19 mouse cellular contexts compared by ENCODE assay signal in genomic region chr1:127668161-127668560, GRCm38 (mm10). TPM values are rescaled to one million over a fixed set of nuclear protein-coding genes. Genes with fewer than 3 reads are reported as not detected.
DNase-seq lines count a peak whose midpoint lies in the region; ATAC-seq lines count a peak whose summit lies in the region.
"Had no signal": no experiment of that assay in that cellular context is flagged by ENCODE, and none has a peak within 500 bp of the region (broad histone marks: within the 10 kb centered on the region; RNA-seq: fewer than 3 reads in every experiment).

No protein-coding gene starts in this region.

- no peak overlapping the region for H3K4me2 ChIP-seq in hindbrain, embryonic 13.5 days
- H3K4me2 ChIP-seq in midbrain, embryonic 14.5 days (ENCODE audit: low read length), result 0 out of 2 replicates have a peak overlapping the region, but pooled peaks have one; percentile 3

- DNase-seq in cerebellum, adult 11 months, result no peak
- no peak for DNase-seq in hindbrain, embryonic 10.5 days (ENCODE audit: low spot score)
- DNase-seq in cerebellum, adult 9-11 months, result peak; percentile 55
- peak; percentile 53 for DNase-seq in midbrain, embryonic 14.5 days
- DNase-seq in gastrocnemius, postnatal 36 days, result no peak
- DNase-seq: adrenal gland, postnatal 36 days; gastrocnemius, postnatal 10 days; heart, adult 2 months; kidney, adult 2 months; kidney, postnatal 36 days; liver, postnatal 0 days; lung, postnatal 36 days; right cerebral cortex, postnatal 4 days; thymus, postnatal 36 days had no signal

- H3K4me3 ChIP-seq in hindbrain, embryonic 13.5 days, result no peak overlapping the region
- no peak overlapping the region for H3K4me3 ChIP-seq in hindbrain, embryonic 10.5 days
- no peak overlapping the region for H3K4me3 ChIP-seq in midbrain, embryonic 14.5 days (replicated peaks; ENCODE audit: low read depth, low read length)
- H3K4me3 ChIP-seq: heart, adult 2 months had no signal

- peaks cover 16% of the 10 kb centered on the region for H3K4me1 ChIP-seq in hindbrain, embryonic 13.5 days (replicated peaks)
- H3K4me1 ChIP-seq in hindbrain, embryonic 10.5 days (replicated peaks), result peaks cover 6% of the 10 kb centered on the region; the same call in 1 of the 2 replicates
- peaks cover 12% of the 10 kb centered on the region for H3K4me1 ChIP-seq in midbrain, embryonic 14.5 days (ENCODE audit: control insufficient read depth, insufficient read depth, low read length)

- peaks cover 5% of the 10 kb centered on the region; the same call in 1 of the 2 replicates for H3K36me3 ChIP-seq in hindbrain, embryonic 13.5 days
- no peaks in the 10 kb centered on the region for H3K36me3 ChIP-seq in hindbrain, embryonic 10.5 days
- peaks cover 3% of the 10 kb centered on the region; the same call in 1 of the 2 replicates for H3K36me3 ChIP-seq in midbrain, embryonic 14.5 days (ENCODE audit: control insufficient read depth, insufficient read depth, low read length)
- H3K36me3 ChIP-seq: G1E had no signal

- peaks cover 7% of the 10 kb centered on the region; the same call in 1 of the 2 replicates for H3K27me3 ChIP-seq in hindbrain, embryonic 13.5 days
- H3K27me3 ChIP-seq in hindbrain, embryonic 10.5 days (ENCODE audit: insufficient read depth, poor library complexity, severe bottlenecking), result peaks cover 4% of the 10 kb centered on the region
- no peaks in the 10 kb centered on the region for H3K27me3 ChIP-seq in midbrain, embryonic 14.5 days (ENCODE audit: control insufficient read depth, insufficient read depth, low read length)

- WGBS in hindbrain, embryonic 13.5 days, result 61% methylated on average over 3 of the region's 3 CpGs
- 86% methylated on average over 3 of the region's 3 CpGs for WGBS in hindbrain, embryonic 10.5 days
- WGBS in midbrain, embryonic 14.5 days, result 45% methylated on average over 3 of the region's 3 CpGs

- no peak overlapping the region for H3K9ac ChIP-seq in hindbrain, embryonic 13.5 days
- H3K9ac ChIP-seq in midbrain, embryonic 14.5 days (replicated peaks; ENCODE audit: low read length), result no peak overlapping the region
- H3K9ac ChIP-seq: liver, postnatal 0 days had no signal

- peak; percentile 78 for ATAC-seq in cerebellum, adult (ENCODE audit: insufficient number of reproducible peaks, low FRiP score, low TSS enrichment)
- ATAC-seq in hindbrain, embryonic 13.5 days (ENCODE audit: low FRiP score), result no peak
- ATAC-seq in midbrain, embryonic 14.5 days (ENCODE audit: low FRiP score, low TSS enrichment), result no peak
- ATAC-seq in megakaryocyte progenitor cell, adult 5-6 weeks (replicated peaks; ENCODE audit: poor library complexity), result no peak
- ATAC-seq: CD4-positive, CD25-positive, alpha-beta regulatory T cell, adult 4 months; liver, postnatal 0 days had no signal

- intact Hi-C loops in gastrocnemius, postnatal 36 days (cut with DNase I), result no loop called here

- H3K9me3 ChIP-seq in hindbrain, embryonic 13.5 days, result no peaks in the 10 kb centered on the region
- peaks cover 5% of the 10 kb centered on the region; the same call in 1 of the 2 replicates for H3K9me3 ChIP-seq in hindbrain, embryonic 10.5 days
- 0 out of 2 replicates have a peak, but pooled peaks cover 6% of the 10 kb centered on the region for H3K9me3 ChIP-seq in midbrain, embryonic 14.5 days (ENCODE audit: control insufficient read depth, low read length)

- H3K27ac ChIP-seq in hindbrain, embryonic 13.5 days, result peak overlapping the region; percentile 59; the same call in 1 of the 2 replicates
- H3K27ac ChIP-seq in hindbrain, embryonic 10.5 days, result no peak overlapping the region
- peak overlapping the region; percentile 62 for H3K27ac ChIP-seq in midbrain, embryonic 14.5 days (replicated peaks; ENCODE audit: low read depth, low read length)
- H3K27ac ChIP-seq: heart, adult 2 months had no signal

RNA-seq across cellular contexts. Expression of gene Tmem163, which starts 11.2 kb away (rescaled TPM):
- 47.5 and 52.6 TPM in 2 replicates for polyA plus RNA-seq in hindbrain, embryonic 13.5 days (2015; fragmentation: Nextera tagmentation; extraction: Ambion mirVana)
- polyA plus RNA-seq in hindbrain, embryonic 10.5 days (2016; fragmentation: Nextera tagmentation; extraction: Ambion mirVana), result 12.4 and 28.8 TPM in 2 replicates
- polyA plus RNA-seq in midbrain, embryonic 14.5 days (2014; fragmentation: Nextera tagmentation; extraction: Ambion mirVana), result 64.0 and 64.8 TPM in 2 replicates
- total RNA-seq in megakaryocyte progenitor cell, adult 5-6 weeks (2015), result not detected in 2 replicates
- not detected in 2 replicates for total RNA-seq in megakaryocyte progenitor cell, adult 5-6 weeks (2017)
- not detected for total RNA-seq in gastrocnemius, postnatal 36 days (2021)
- polyA plus RNA-seq: G1E had no signal

Comparison
In these comparisons a context has a peak if more than half of its experiments do, and no peak if none do; other contexts are left out.
1. DNase-seq: peak in cerebellum, adult 9-11 months (single experiment) and midbrain, embryonic 14.5 days (single experiment); none in cerebellum, adult 11 months (single experiment), hindbrain, embryonic 10.5 days (single experiment) and gastrocnemius, postnatal 36 days (0 of 2).